Mouse (Mus musculus) hindbrain, embryonic 10.5 days (tissue): ENCODE results near the gene Ift122. TPM values are rescaled to one million over a fixed set of nuclear protein-coding genes. Genes with fewer than 3 reads are reported as not detected.

Source experiments
- DNase-seq: peaks from one replicate; pipeline ENCODE4 v3.0.0-alpha.2; 2017; ENCODE audit warnings: low spot score
- H3K27ac ChIP-seq: fragments of 300-500 bp; sonication (generic); 2 replicates; pipeline ENCODE4 v1.5.1; 2016; ENCODE audit warnings: mild to moderate bottlenecking, moderate library complexity
- H3K27me3 ChIP-seq: fragments of 300-500 bp; sonication (generic); 2 replicates; pipeline ENCODE4 v1.6.1; 2016; ENCODE audit warnings: mild to moderate bottlenecking; ENCODE audit not compliant: poor library complexity, insufficient read depth, severe bottlenecking
- H3K36me3 ChIP-seq: fragments of 300-500 bp; sonication (generic); 2 replicates; pipeline ENCODE4 v1.6.1; 2016; ENCODE audit warnings: mild to moderate bottlenecking, moderate library complexity
- H3K4me1 ChIP-seq: fragments of 300-500 bp; sonication (generic); replicated peaks from 2 replicates; pipeline ENCODE4 v1.6.1; 2016; ENCODE audit warnings: mild to moderate bottlenecking
- H3K4me3 ChIP-seq: fragments of 300-500 bp; sonication (generic); 2 replicates; pipeline ENCODE4 v1.5.1; 2016; ENCODE audit warnings: mild to moderate bottlenecking, moderate library complexity
- H3K9me3 ChIP-seq: fragments of 300-500 bp; sonication (generic); 2 replicates; pipeline ENCODE4 v1.6.1; 2016; ENCODE audit warnings: mild to moderate bottlenecking, moderate library complexity
- WGBS: fragments of 180-500 bp; shearing (Covaris S2); methylation state at CpG from one replicate; pipeline ENCODE4 v1.1.7; 2016; 5-methylcytosine and 5-hydroxymethylcytosine counted together
- polyA plus RNA-seq: library from polyadenylated mRNA; unstranded; fragments of >200 nt; fragmentation: Nextera tagmentation; extraction: Ambion mirVana; gene quantifications from 2 replicates; pipeline ENCODE4 v1.2.1, GENCODE M21; 2016

Gene Ift122
- polyA plus RNA-seq, 1 experiment from 2014 or later: 28.8 TPM

DNA sequence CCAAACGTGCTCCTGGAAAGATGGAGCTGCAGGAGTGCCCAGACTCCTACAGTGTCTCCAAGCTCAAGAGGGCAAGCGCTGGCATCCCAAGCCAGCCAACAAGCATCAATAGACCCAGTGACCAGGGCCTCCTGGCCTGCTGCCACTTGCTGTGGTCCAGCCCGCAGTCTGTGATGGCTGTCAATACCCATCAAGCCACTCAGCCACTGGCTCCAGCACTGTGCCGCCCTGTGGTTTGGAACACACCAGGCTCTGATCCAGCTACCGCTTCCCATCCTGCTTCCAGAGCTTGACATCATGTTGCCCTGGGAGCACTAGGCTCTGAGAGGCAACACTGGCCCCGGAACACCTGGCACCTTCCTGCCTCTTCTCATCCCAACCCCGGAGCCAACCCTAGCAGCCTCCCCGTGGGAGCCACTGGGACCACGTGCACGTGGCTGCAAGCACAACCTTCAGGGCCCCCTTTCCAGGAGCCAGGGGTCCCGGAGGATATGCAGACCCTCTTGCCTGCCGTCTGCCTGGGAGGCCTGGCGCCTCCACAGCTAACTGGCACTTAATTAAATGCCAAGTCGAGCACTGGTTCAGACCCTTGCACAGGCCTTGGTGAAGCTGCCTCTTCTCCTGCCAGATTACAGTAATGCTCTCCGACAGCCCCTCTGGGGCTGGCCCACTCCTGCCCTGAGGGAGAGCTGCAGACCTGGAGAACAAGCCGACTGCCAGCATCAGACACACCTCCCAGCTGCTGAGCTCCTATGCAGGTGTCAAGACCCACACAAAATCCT is 120.8 kb downstream of the Ift122 start:
- WGBS: 85% methylated on average over 16 of the region's 16 CpGs
- no peak for DNase-seq

DNA sequence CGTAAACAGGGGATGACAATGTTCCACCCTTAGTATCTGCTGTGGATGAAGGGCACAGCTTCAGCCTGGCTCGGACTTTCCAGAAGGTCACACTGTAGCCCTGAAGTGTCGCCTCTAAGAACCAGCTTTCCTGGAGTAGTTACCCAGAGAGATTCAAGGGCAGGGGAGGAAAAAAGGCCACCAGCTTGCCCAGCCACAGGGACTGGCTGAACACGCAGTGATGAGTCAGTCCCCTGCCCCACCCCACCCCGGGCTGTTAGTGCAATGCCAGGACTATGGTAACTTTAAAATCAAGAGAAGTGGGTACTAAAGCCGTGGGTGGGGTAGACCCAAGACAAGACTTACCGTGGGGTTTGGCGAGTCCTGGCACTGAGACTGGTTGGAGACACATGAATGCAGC is 122.3 kb downstream of the Ift122 start:
- DNase-seq: no peak
- H3K27me3 ChIP-seq: no peaks in the 10 kb centered on the region
- 87% methylated on average over 8 of the region's 8 CpGs for WGBS
- no peaks in the 10 kb centered on the region for H3K36me3 ChIP-seq
- peaks cover 43% of the 10 kb centered on the region for H3K4me1 ChIP-seq
- no peaks in the 10 kb centered on the region for H3K9me3 ChIP-seq
- 0 out of 2 replicates have a peak overlapping the region, but pooled peaks have one; percentile 23 for H3K27ac ChIP-seq
- H3K4me3 ChIP-seq: no peak overlapping the region

More for the DNA sequence above, 120.8 kb downstream of the Ift122 start:
- H3K27ac ChIP-seq: no peak overlapping the region
- H3K4me3 ChIP-seq: no peak overlapping the region
- no peaks in the 10 kb centered on the region for H3K27me3 ChIP-seq
- H3K9me3 ChIP-seq: no peaks in the 10 kb centered on the region
- no peaks in the 10 kb centered on the region for H3K36me3 ChIP-seq
- peaks cover 40% of the 10 kb centered on the region for H3K4me1 ChIP-seq

Other genes with a start within 250 kb of the Ift122 start
- gene Raf1, start 176.8 kb upstream of the Ift122 start, polyA plus RNA-seq: 116 and 135 TPM in 2 replicates
- 2.2 and 3.2 TPM in 2 replicates for gene Tmem40, start 91.1 kb upstream of the Ift122 start, polyA plus RNA-seq
- 51.1 and 53.9 TPM in 2 replicates for gene Cand2, start 78.9 kb upstream of the Ift122 start, polyA plus RNA-seq
- 1,744 and 1,823 TPM in 2 replicates for gene Rpl32, start 44.7 kb upstream of the Ift122 start, polyA plus RNA-seq
- 1.6 and 2.3 TPM in 2 replicates for gene Efcab12, start 15.1 kb upstream of the Ift122 start, polyA plus RNA-seq
- 24.6 and 31.7 TPM in 2 replicates for gene Mbd4, start 99 bp upstream of the Ift122 start, polyA plus RNA-seq
- 0.20 and 0.37 TPM in 2 replicates for gene Rho, start 78.3 kb downstream of the Ift122 start, polyA plus RNA-seq
- not detected in 2 replicates for gene H1foo, start 91.5 kb downstream of the Ift122 start, polyA plus RNA-seq
- 24.6 and 28.5 TPM in 2 replicates for gene Plxnd1, start 141.5 kb downstream of the Ift122 start, polyA plus RNA-seq